Mouse (Mus musculus) forebrain, embryonic 14.5 days (tissue): ENCODE data around the gene Grm4. TPM values are rescaled to one million over a fixed set of nuclear protein-coding genes. Genes with fewer than 3 reads are reported as not detected.

Source experiments
- ATAC-seq: fragments of 200-750 bp; cut with Nextera tagmentation; 2 replicates; pipeline ENCODE4 v1.8.0; 2017; ENCODE audit warnings: mild to moderate bottlenecking, moderate library complexity
- DNase-seq: peaks from one replicate; pipeline ENCODE4 v3.0.0-alpha.2; 2015; ENCODE audit warnings: low spot score
- H3K27ac ChIP-seq: fragments of 300-500 bp; sonication (generic); 2 replicates; pipeline ENCODE4 v1.5.1; 2014; ENCODE audit warnings: low read depth, mild to moderate bottlenecking, control low read depth, low read length, moderate library complexity
- H3K27me3 ChIP-seq: fragments of 300-500 bp; sonication (generic); replicated peaks from 2 replicates; pipeline ENCODE4 v1.6.1; 2014; ENCODE audit warnings: low read length, control low read depth, mixed read lengths; ENCODE audit not compliant: control insufficient read depth, insufficient read depth
- H3K36me3 ChIP-seq: fragments of 300-500 bp; sonication (generic); 2 replicates; pipeline ENCODE4 v1.6.1; 2014; ENCODE audit warnings: low read length, control low read depth; ENCODE audit not compliant: control insufficient read depth, insufficient read depth
- H3K4me1 ChIP-seq: fragments of 300-500 bp; sonication (generic); 2 replicates; pipeline ENCODE4 v1.6.1; 2014; ENCODE audit warnings: antibody characterized with exemption, low read length, control low read depth; ENCODE audit not compliant: control insufficient read depth, insufficient read depth
- H3K4me2 ChIP-seq: fragments of 300-500 bp; sonication (generic); 2 replicates; pipeline ENCODE4 v1.6.1; 2014; ENCODE audit warnings: mild to moderate bottlenecking, control low read depth, low read length
- H3K4me3 ChIP-seq: fragments of 300-500 bp; sonication (generic); 2 replicates; pipeline ENCODE4 v1.5.1; 2014; ENCODE audit warnings: low read depth, low read length, control low read depth
- H3K9ac ChIP-seq: fragments of 300-500 bp; sonication (generic); 2 replicates; pipeline ENCODE4 v1.6.1; 2014; ENCODE audit warnings: mild to moderate bottlenecking, low read length, control low read depth, moderate library complexity
- H3K9me3 ChIP-seq: fragments of 300-500 bp; sonication (generic); replicated peaks from 2 replicates; pipeline ENCODE4 v1.6.1; 2016; ENCODE audit warnings: low read length, control low read depth, mixed read lengths; ENCODE audit not compliant: control insufficient read depth
- WGBS: fragments of 180-500 bp; shearing (Covaris S2); extraction: QIAGEN DNeasy Blood & Tissue Kit; methylation state at CpG from one replicate; pipeline ENCODE4 v1.1.7; 2014; 5-methylcytosine and 5-hydroxymethylcytosine counted together
- polyA plus RNA-seq: library from polyadenylated mRNA; unstranded; fragments of >200 nt; fragmentation: Nextera tagmentation; extraction: Ambion mirVana; gene quantifications from 2 replicates; pipeline ENCODE4 v1.2.1, GENCODE M21; 2014

The Grm4 gene
- polyA plus RNA-seq, 1 experiment from 2014 or later, result 2.0 TPM

GRCm38 (mm10) chr17:27559596-27559995, 38.4 kb upstream of the Grm4 start:
- Histone ChIP-seq H3K36me3 (peaks cover 18% of the 10 kb centered on the region; the same call in 1 of the 2 replicates), H3K27ac (no peak overlapping the region), H3K9me3 (no peaks in the 10 kb centered on the region), H3K4me1 (peaks cover 18% of the 10 kb centered on the region), H3K9ac (no peak overlapping the region), H3K4me3 (no peak overlapping the region), H3K27me3 (no peaks in the 10 kb centered on the region), H3K4me2 (no peak overlapping the region)
- DNase-seq (no peak), ATAC-seq (no peak)
- 73% methylated on average over 12 of the region's 12 CpGs for WGBS

- Histone ChIP-seq H3K9me3 (no peaks in the 10 kb centered on the region), H3K9ac (no peak overlapping the region), H3K4me1 (peaks cover 18% of the 10 kb centered on the region), H3K27ac (no peak overlapping the region), H3K4me2 (peak overlapping the region; percentile 90), H3K36me3 (peaks cover 17% of the 10 kb centered on the region; the same call in 1 of the 2 replicates), H3K27me3 (no peaks in the 10 kb centered on the region), H3K4me3 (0 out of 2 replicates have a peak overlapping the region, but pooled peaks have one; percentile 81)
- WGBS, result 3% methylated on average over 5 of the region's 5 CpGs
- ATAC-seq (no peak), DNase-seq (no peak)
Observed at GRCm38 (mm10) chr17:27558845-27559244, 37.6 kb upstream of the Grm4 start.

GRCm38 (mm10) chr17:27557927-27558661, 36.9 kb upstream of the Grm4 start:
- DNase-seq (peak; percentile 78), ATAC-seq (no peak)
- peak overlapping the region; percentile 94 for H3K27ac ChIP-seq
- WGBS, result 2% methylated on average over 14 of the region's 14 CpGs
- peaks cover 18% of the 10 kb centered on the region for H3K4me1 ChIP-seq
- no peaks in the 10 kb centered on the region for H3K9me3 ChIP-seq
- peak overlapping the region; percentile 81 for H3K4me3 ChIP-seq
- peaks cover 14% of the 10 kb centered on the region; the same call in 1 of the 2 replicates for H3K36me3 ChIP-seq
- peak overlapping the region; percentile 90 for H3K4me2 ChIP-seq
- H3K9ac ChIP-seq, result peak overlapping the region; percentile 91
- no peaks in the 10 kb centered on the region for H3K27me3 ChIP-seq

- H3K4me2 ChIP-seq, result peak overlapping the region; percentile 90
- under 1% methylated on average over 37 of the region's 75 CpGs for WGBS
- peak overlapping the region; percentile 81 for H3K4me3 ChIP-seq
- no peaks in the 10 kb centered on the region for H3K9me3 ChIP-seq
- peaks cover 14% of the 10 kb centered on the region; the same call in 1 of the 2 replicates for H3K36me3 ChIP-seq
- H3K9ac ChIP-seq, result peak overlapping the region; percentile 91
- DNase-seq (peak; percentile 74), ATAC-seq (peak; percentile 50)
- H3K27me3 ChIP-seq, result no peaks in the 10 kb centered on the region
- H3K4me1 ChIP-seq, result peaks cover 18% of the 10 kb centered on the region
- H3K27ac ChIP-seq, result peak overlapping the region; percentile 94
Observed at GRCm38 (mm10) chr17:27557181-27557926, 36.2 kb upstream of the Grm4 start.

GRCm38 (mm10) chr17:27556315-27557011, 35.3 kb upstream of the Grm4 start, which contains the start of gene Hmga1:
Gene Hmga1 (plus strand): TSS chr17:27556497.
- Histone ChIP-seq H3K9ac (peak within 1 kb of the TSS; percentile 91), H3K4me2 (peak within 1 kb of the TSS; percentile 90), H3K4me1 (peaks cover 18% of the 10 kb centered on the region), H3K4me3 (peak within 1 kb of the TSS; percentile 81), H3K9me3 (no peaks in the 10 kb centered on the region), H3K27ac (peak within 1 kb of the TSS; percentile 94), H3K36me3 (peaks cover 10% of the 10 kb centered on the region; the same call in 1 of the 2 replicates), H3K27me3 (no peaks in the 10 kb centered on the region)
- peak; percentile 94 for DNase-seq
- WGBS, result under 1% methylated on average over 79 of the region's 79 CpGs
- ATAC-seq, result peak; percentile 79

GRCm38 (mm10) chr17:27555512-27556172, 34.4 kb upstream of the Grm4 start:
- ATAC-seq (peak; percentile 19; the same call in 1 of the 2 replicates), DNase-seq (peak; percentile 67)
- WGBS, result 1% methylated on average over 54 of the region's 55 CpGs
- Histone ChIP-seq H3K9me3 (no peaks in the 10 kb centered on the region), H3K4me3 (peak overlapping the region; percentile 81), H3K4me2 (peak overlapping the region; percentile 90), H3K27ac (peak overlapping the region; percentile 94), H3K9ac (peak overlapping the region; percentile 91), H3K27me3 (no peaks in the 10 kb centered on the region), H3K36me3 (0 out of 2 replicates have a peak, but pooled peaks cover 3% of the 10 kb centered on the region), H3K4me1 (peaks cover 18% of the 10 kb centered on the region)

GRCm38 (mm10) chr17:27555075-27555511, 33.9 kb upstream of the Grm4 start:
- DNase-seq (peak; percentile 62), ATAC-seq (peak; percentile 6; the same call in 1 of the 2 replicates)
- H3K9ac ChIP-seq, result peak overlapping the region; percentile 51
- peak overlapping the region; percentile 81 for H3K4me3 ChIP-seq
- no peaks in the 10 kb centered on the region for H3K9me3 ChIP-seq
- 0 out of 2 replicates have a peak, but pooled peaks cover 3% of the 10 kb centered on the region for H3K36me3 ChIP-seq
- H3K27me3 ChIP-seq, result no peaks in the 10 kb centered on the region
- peak overlapping the region; percentile 94; the same call in 1 of the 2 replicates for H3K27ac ChIP-seq
- peak overlapping the region; percentile 90 for H3K4me2 ChIP-seq
- 4% methylated on average over 21 of the region's 39 CpGs for WGBS
- peaks cover 18% of the 10 kb centered on the region for H3K4me1 ChIP-seq
